Mouse (Mus musculus): ENCODE measurements around the gene Sptbn1.

- TF ChIP-seq POLR2A (IDR thresholded peaks at IDR 0.05; ENCODE audit: low read depth, low read length) = peak; percentile 16; the same call in 1 of the 2 replicates
- no peak for TF ChIP-seq CTCF (IDR thresholded peaks at IDR 0.05; ENCODE audit: extremely low read depth, insufficient read length, insufficient replicate concordance, low read depth, low read length)
Observed at GRCm38 (mm10) chr11:30198091-30198675, 69.8 kb downstream of the Sptbn1 start.

Data from small intestine, adult 2 months (tissue).